Mouse (Mus musculus) heart, postnatal 0 days (tissue): ENCODE measurements around the gene Hlcs.

Experiments used
- CTCF ChIP-seq: IDR thresholded peaks from 2 replicates; pipeline ENCODE4 v1.5.1; 2016; ENCODE audit warnings: antibody characterized with exemption, control low read depth, low read depth
- EP300 ChIP-seq: IDR thresholded peaks from 2 replicates; pipeline ENCODE4 v1.6.1; 2016; ENCODE audit warnings: antibody characterized with exemption, low read depth

GRCm38 (mm10) chr16:94173361-94173760 is 140.0 kb downstream of the Hlcs start:
- TF ChIP-seq EP300 (no peak), CTCF (no peak)
